In genomic region chr11:67423575-67423974, GRCm38 (mm10) we compare ENCODE assay signal across 28 mouse cellular contexts. TPM values are rescaled to one million over a fixed set of nuclear protein-coding genes. Genes with fewer than 3 reads are reported as not detected.
DNase-seq lines count a peak whose midpoint lies in the region; ATAC-seq lines count a peak whose summit lies in the region.
"Had no signal": no experiment of that assay in that cellular context is flagged by ENCODE, and none has a peak within 500 bp of the region (broad histone marks: within the 10 kb centered on the region; RNA-seq: fewer than 3 reads in every experiment).

No protein-coding gene starts in this region.

- no peak overlapping the region for H3K4me2 ChIP-seq in forebrain, embryonic 14.5 days (ENCODE audit: low read length)
- H3K4me2 ChIP-seq in forebrain, embryonic 12.5 days = no peak overlapping the region
- 0 out of 2 replicates have a peak overlapping the region, but pooled peaks have one; percentile 14 for H3K4me2 ChIP-seq in limb, embryonic 13.5 days (replicated peaks)
- H3K4me2 ChIP-seq: forebrain, embryonic 13.5 days; heart, embryonic 12.5 days; hindbrain, embryonic 15.5 days; limb, embryonic 15.5 days; liver, embryonic 13.5 days; midbrain, embryonic 13.5 days had no signal

- DNase-seq in forebrain, embryonic 14.5 days (ENCODE audit: low spot score) = peak; percentile 7
- DNase-seq in limb, embryonic 10.5 days (ENCODE audit: low spot score) = no peak
- peak; percentile 23 for DNase-seq in mesoderm, embryonic 11.5 days (ENCODE audit: low read depth, low spot score)
- DNase-seq in adrenal gland, postnatal 36 days = no peak
- no peak for DNase-seq in gastrocnemius, postnatal 36 days
- DNase-seq: adrenal gland, postnatal 10 days; cerebellum, adult 11-12 months; cerebellum, adult 9-11 months; gastrocnemius, postnatal 25 days; heart, adult 2 months; heart, postnatal 4 days; kidney, adult 8-10 months; liver, embryonic 13.5 days; lung, adult 18-20 months; lung, postnatal 4 days; thymus, postnatal 4 days had no signal

- no peak overlapping the region for H3K27ac ChIP-seq in forebrain, embryonic 14.5 days (ENCODE audit: low read depth, low read length)
- H3K27ac ChIP-seq in forebrain, embryonic 12.5 days = no peak overlapping the region
- no peak overlapping the region for H3K27ac ChIP-seq in limb, embryonic 13.5 days
- no peak overlapping the region for H3K27ac ChIP-seq in limb, embryonic 10.5 days
- H3K27ac ChIP-seq: forebrain, embryonic 13.5 days; heart, adult 2 months; hindbrain, embryonic 15.5 days; layer of hippocampus, adult 2 months; left cerebral cortex, adult 2 months; limb, embryonic 15.5 days; liver, embryonic 13.5 days; midbrain, embryonic 13.5 days had no signal

- intact Hi-C loops in gastrocnemius, postnatal 36 days (cut with DNase I) = no loop called here

- no peaks in the 10 kb centered on the region for H3K4me1 ChIP-seq in forebrain, embryonic 14.5 days (ENCODE audit: control insufficient read depth, insufficient read depth, low read length)
- no peaks in the 10 kb centered on the region for H3K4me1 ChIP-seq in forebrain, embryonic 12.5 days
- peaks cover 11% of the 10 kb centered on the region for H3K4me1 ChIP-seq in limb, embryonic 13.5 days
- no peaks in the 10 kb centered on the region; the same call in 1 of the 2 replicates for H3K4me1 ChIP-seq in limb, embryonic 10.5 days
- H3K4me1 ChIP-seq: forebrain, embryonic 13.5 days; heart, embryonic 12.5 days; hindbrain, embryonic 15.5 days; liver, embryonic 13.5 days; megakaryocyte, embryonic 14.5 days; midbrain, embryonic 13.5 days had no signal

- no peak for ATAC-seq in forebrain, embryonic 14.5 days
- no peak for ATAC-seq in forebrain, embryonic 12.5 days (ENCODE audit: low FRiP score)
- no peak for ATAC-seq in limb, embryonic 13.5 days (ENCODE audit: low FRiP score, low read depth)
- ATAC-seq: forebrain, embryonic 13.5 days; inflammation-experienced regulatory T-cells, adult 6 months; lung, postnatal 0 days; midbrain, embryonic 13.5 days had no signal

- H3K9me3 ChIP-seq in forebrain, embryonic 14.5 days (replicated peaks; ENCODE audit: control insufficient read depth, low read length) = no peaks in the 10 kb centered on the region
- H3K9me3 ChIP-seq in forebrain, embryonic 12.5 days = no peaks in the 10 kb centered on the region
- no peaks in the 10 kb centered on the region for H3K9me3 ChIP-seq in limb, embryonic 13.5 days
- H3K9me3 ChIP-seq in limb, embryonic 10.5 days (replicated peaks) = no peaks in the 10 kb centered on the region
- H3K9me3 ChIP-seq: forebrain, embryonic 13.5 days; heart, embryonic 12.5 days; hindbrain, embryonic 15.5 days; limb, embryonic 15.5 days; liver, embryonic 13.5 days; megakaryocyte, embryonic 14.5 days; midbrain, embryonic 13.5 days had no signal

- no peaks in the 10 kb centered on the region for H3K36me3 ChIP-seq in forebrain, embryonic 14.5 days (ENCODE audit: control insufficient read depth, insufficient read depth, low read length)
- H3K36me3 ChIP-seq in forebrain, embryonic 12.5 days (replicated peaks) = no peaks in the 10 kb centered on the region
- H3K36me3 ChIP-seq in limb, embryonic 13.5 days = no peaks in the 10 kb centered on the region
- H3K36me3 ChIP-seq in limb, embryonic 10.5 days = no peaks in the 10 kb centered on the region
- H3K36me3 ChIP-seq: heart, embryonic 12.5 days; hindbrain, embryonic 15.5 days; limb, embryonic 15.5 days; liver, embryonic 13.5 days; midbrain, embryonic 13.5 days had no signal

- H3K9ac ChIP-seq in forebrain, embryonic 14.5 days (ENCODE audit: low read length) = no peak overlapping the region
- no peak overlapping the region for H3K9ac ChIP-seq in forebrain, embryonic 12.5 days
- H3K9ac ChIP-seq in limb, embryonic 13.5 days = no peak overlapping the region
- H3K9ac ChIP-seq: forebrain, embryonic 13.5 days; heart, embryonic 12.5 days; hindbrain, embryonic 15.5 days; limb, embryonic 15.5 days; liver, embryonic 13.5 days; midbrain, embryonic 13.5 days had no signal

- H3K4me3 ChIP-seq in forebrain, embryonic 14.5 days (ENCODE audit: low read depth, low read length) = no peak overlapping the region
- H3K4me3 ChIP-seq in forebrain, embryonic 12.5 days (replicated peaks) = no peak overlapping the region
- H3K4me3 ChIP-seq in limb, embryonic 13.5 days = no peak overlapping the region
- H3K4me3 ChIP-seq in limb, embryonic 10.5 days = no peak overlapping the region
- H3K4me3 ChIP-seq: forebrain, embryonic 13.5 days; heart, adult 2 months; heart, embryonic 12.5 days; hindbrain, embryonic 15.5 days; layer of hippocampus, adult 2 months; left cerebral cortex, adult 2 months; limb, embryonic 15.5 days; liver, embryonic 13.5 days; megakaryocyte, embryonic 14.5 days; midbrain, embryonic 13.5 days had no signal

- H3K27me3 ChIP-seq in forebrain, embryonic 14.5 days (replicated peaks; ENCODE audit: control insufficient read depth, insufficient read depth, low read length) = no peaks in the 10 kb centered on the region
- no peaks in the 10 kb centered on the region for H3K27me3 ChIP-seq in forebrain, embryonic 12.5 days
- no peaks in the 10 kb centered on the region for H3K27me3 ChIP-seq in limb, embryonic 13.5 days
- H3K27me3 ChIP-seq in limb, embryonic 10.5 days (ENCODE audit: low read depth, poor library complexity, severe bottlenecking) = no peaks in the 10 kb centered on the region
- H3K27me3 ChIP-seq: forebrain, embryonic 13.5 days; heart, embryonic 12.5 days; hindbrain, embryonic 15.5 days; limb, embryonic 15.5 days; liver, embryonic 13.5 days; midbrain, embryonic 13.5 days had no signal

- WGBS in forebrain, embryonic 14.5 days = 85% methylated on average over 13 of the region's 13 CpGs
- WGBS in forebrain, embryonic 12.5 days = 89% methylated on average over 13 of the region's 13 CpGs
- 46% methylated on average over 13 of the region's 13 CpGs for WGBS in limb, embryonic 13.5 days
- WGBS in limb, embryonic 10.5 days = 84% methylated on average over 13 of the region's 13 CpGs

RNA-seq across cellular contexts. Expression of gene Gas7, which starts 31.7 kb away (rescaled TPM):
- 39.5 and 49.3 TPM in 2 replicates for polyA plus RNA-seq in forebrain, embryonic 14.5 days (2014; fragmentation: Nextera tagmentation; extraction: Ambion mirVana)
- polyA plus RNA-seq in forebrain, embryonic 12.5 days (2016; fragmentation: Nextera tagmentation; extraction: Ambion mirVana) = 4.2 and 4.8 TPM in 2 replicates
- 9.8 and 11.7 TPM in 2 replicates for polyA plus RNA-seq in limb, embryonic 13.5 days (2015; fragmentation: Nextera tagmentation; extraction: Ambion mirVana)
- polyA plus RNA-seq in limb, embryonic 10.5 days (2016; fragmentation: Nextera tagmentation; extraction: Ambion mirVana) = 1.8 and 2.7 TPM in 2 replicates
- 10 to 100 TPM; 37.2 to 76.3 TPM for total RNA-seq in adrenal gland, postnatal 36 days (2021)
- 10 to 100 TPM in 1 of 2 experiments, 1 to 10 TPM in 1; 6.9 to 10.2 TPM for total RNA-seq in gastrocnemius, postnatal 36 days (2021)

Comparison
In these comparisons a context has a peak if more than half of its experiments do, and no peak if none do; other contexts are left out.
1. DNase-seq: peak in forebrain, embryonic 14.5 days (single experiment) and mesoderm, embryonic 11.5 days (single experiment); none in limb, embryonic 10.5 days (single experiment), adrenal gland, postnatal 36 days (0 of 2) and gastrocnemius, postnatal 36 days (0 of 2).